11 mouse cellular contexts compared by ENCODE assay signal in genomic region chr1:166127719-166128118, GRCm38 (mm10). TPM values are rescaled to one million over a fixed set of nuclear protein-coding genes. Genes with fewer than 3 reads are reported as not detected.
DNase-seq lines count a peak whose midpoint lies in the region; ATAC-seq lines count a peak whose summit lies in the region.
"Had no signal": no experiment of that assay in that cellular context is flagged by ENCODE, and none has a peak within 500 bp of the region (broad histone marks: within the 10 kb centered on the region; RNA-seq: fewer than 3 reads in every experiment).

TSS of gene Dusp27 (minus strand) at chr1:166127922.

- H3K27me3 ChIP-seq in forebrain, embryonic 11.5 days (ENCODE audit: control insufficient read depth, insufficient read depth, low read length), result no peaks in the 10 kb centered on the region
- no peaks in the 10 kb centered on the region for H3K27me3 ChIP-seq in forebrain, embryonic 12.5 days
- H3K27me3 ChIP-seq in neural tube, embryonic 13.5 days, result no peaks in the 10 kb centered on the region; the same call in 1 of the 2 replicates
- H3K27me3 ChIP-seq: kidney, embryonic 15.5 days had no signal

- no peaks in the 10 kb centered on the region for H3K36me3 ChIP-seq in forebrain, embryonic 11.5 days (ENCODE audit: control insufficient read depth, insufficient read depth, low read length)
- H3K36me3 ChIP-seq in forebrain, embryonic 12.5 days (replicated peaks), result no peaks in the 10 kb centered on the region
- no peaks in the 10 kb centered on the region for H3K36me3 ChIP-seq in neural tube, embryonic 13.5 days
- H3K36me3 ChIP-seq: kidney, embryonic 15.5 days had no signal

- peak; percentile 35 for DNase-seq in forebrain, embryonic 11.5 days (ENCODE audit: low spot score)
- DNase-seq in gastrocnemius, adult 18-20 months (ENCODE audit: low spot score), result peak; percentile 59
- DNase-seq in heart, postnatal 10 days, result peak; percentile 62 to 71
- no peak for DNase-seq in cerebellum, postnatal 4 days (ENCODE audit: low spot score in 2 of 2)
- DNase-seq in urinary bladder, postnatal 36 days (ENCODE audit: low spot score in 2 of 2), result no peak
- no peak for DNase-seq in spleen, postnatal 14 days (ENCODE audit: low spot score in 2 of 2)

- H3K4me2 ChIP-seq in forebrain, embryonic 11.5 days (ENCODE audit: low read depth, low read length, severe bottlenecking), result 0 out of 2 replicates have a peak within 1 kb of the TSS, but pooled peaks have one; percentile 1
- no peak within 1 kb of the TSS for H3K4me2 ChIP-seq in forebrain, embryonic 12.5 days
- H3K4me2 ChIP-seq in neural tube, embryonic 13.5 days, result peak within 1 kb of the TSS; percentile 22; the same call in 1 of the 2 replicates
- H3K4me2 ChIP-seq: kidney, embryonic 15.5 days had no signal

- WGBS in forebrain, embryonic 11.5 days, result 52% methylated on average over 4 of the region's 4 CpGs
- 54% methylated on average over 4 of the region's 4 CpGs for WGBS in forebrain, embryonic 12.5 days
- WGBS in neural tube, embryonic 13.5 days, result 56% methylated on average over 4 of the region's 4 CpGs

- no peak within 1 kb of the TSS for H3K4me3 ChIP-seq in forebrain, embryonic 11.5 days (ENCODE audit: low read depth, low read length)
- no peak within 1 kb of the TSS for H3K4me3 ChIP-seq in forebrain, embryonic 12.5 days (replicated peaks)
- no peak within 1 kb of the TSS for H3K4me3 ChIP-seq in neural tube, embryonic 13.5 days
- H3K4me3 ChIP-seq: erythroblast, embryonic 14.5 days; kidney, embryonic 15.5 days had no signal

- no peaks in the 10 kb centered on the region; the same call in 1 of the 2 replicates for H3K9me3 ChIP-seq in forebrain, embryonic 11.5 days (ENCODE audit: control insufficient read depth, low read length)
- H3K9me3 ChIP-seq in forebrain, embryonic 12.5 days, result no peaks in the 10 kb centered on the region
- no peaks in the 10 kb centered on the region for H3K9me3 ChIP-seq in neural tube, embryonic 13.5 days
- H3K9me3 ChIP-seq: kidney, embryonic 15.5 days had no signal

- H3K9ac ChIP-seq in forebrain, embryonic 11.5 days (ENCODE audit: low read length), result no peak within 1 kb of the TSS
- H3K9ac ChIP-seq in forebrain, embryonic 12.5 days, result no peak within 1 kb of the TSS
- no peak within 1 kb of the TSS for H3K9ac ChIP-seq in neural tube, embryonic 13.5 days
- H3K9ac ChIP-seq: kidney, embryonic 15.5 days had no signal

- no peak within 1 kb of the TSS for H3K27ac ChIP-seq in forebrain, embryonic 11.5 days (ENCODE audit: low read depth, low read length)
- no peak within 1 kb of the TSS for H3K27ac ChIP-seq in forebrain, embryonic 12.5 days
- peak within 1 kb of the TSS; percentile 25; the same call in 1 of the 2 replicates for H3K27ac ChIP-seq in neural tube, embryonic 13.5 days (replicated peaks)
- H3K27ac ChIP-seq: kidney, embryonic 15.5 days had no signal

- intact Hi-C loops in heart, postnatal 10 days (cut with DNase I), result no loop called here

- no peak for ATAC-seq in forebrain, embryonic 11.5 days (replicated peaks; ENCODE audit: low FRiP score)
- ATAC-seq in forebrain, embryonic 12.5 days (ENCODE audit: low FRiP score), result no peak
- ATAC-seq in neural tube, embryonic 13.5 days (ENCODE audit: low read depth), result no peak

- H3K4me1 ChIP-seq in forebrain, embryonic 11.5 days (replicated peaks; ENCODE audit: control insufficient read depth, insufficient read depth, low read length), result no peaks in the 10 kb centered on the region
- no peaks in the 10 kb centered on the region for H3K4me1 ChIP-seq in forebrain, embryonic 12.5 days
- peaks cover 10% of the 10 kb centered on the region for H3K4me1 ChIP-seq in neural tube, embryonic 13.5 days (replicated peaks)

RNA-seq across cellular contexts. Expression of gene Dusp27, which starts in this region (rescaled TPM):
- polyA plus RNA-seq in forebrain, embryonic 11.5 days (2014; fragmentation: Nextera tagmentation; extraction: Ambion mirVana), result 1.8 and 2.2 TPM in 2 replicates
- polyA plus RNA-seq in forebrain, embryonic 12.5 days (2016; fragmentation: Nextera tagmentation; extraction: Ambion mirVana), result 1.4 and 1.8 TPM in 2 replicates
- 10 to 100 TPM; 59.5 to 83.2 TPM for total RNA-seq in gastrocnemius, adult 18-20 months (2021)
- 10 to 100 TPM; 53.6 to 60.3 TPM for total RNA-seq in heart, postnatal 10 days (2021)
- 1.6 and 2.3 TPM in 2 replicates for polyA plus RNA-seq in neural tube, embryonic 13.5 days (2015; fragmentation: Nextera tagmentation; extraction: Ambion mirVana)
- total RNA-seq: liver, adult 2 months had no signal
- polyA plus RNA-seq: erythroblast, embryonic 14.5 days; liver, adult 2 months had no signal

Comparison
In these comparisons a context has a peak if more than half of its experiments do, and no peak if none do; other contexts are left out.
1. DNase-seq: peak in forebrain, embryonic 11.5 days (single experiment), gastrocnemius, adult 18-20 months (single experiment) and heart, postnatal 10 days (2 of 2); none in cerebellum, postnatal 4 days (0 of 2), urinary bladder, postnatal 36 days (0 of 2) and spleen, postnatal 14 days (0 of 2).